Mouse (Mus musculus): Measurements from ENCODE around the gene Unc5c. TPM values are rescaled to one million over a fixed set of nuclear protein-coding genes. Genes with fewer than 3 reads are reported as not detected.

Gene Unc5c
- total RNA-seq (2021), result 1 to 10 TPM; 3.3 to 3.9 TPM
- long read RNA-seq, experiment 1, result 0 reads
- long read RNA-seq, experiment 2, result 0 reads

- DNase-seq, result peak; percentile 73 to 75
Observed at GRCm38 (mm10) chr3:141465104-141465705, at the start of gene Unc5c. Unc5c (plus strand) TSS chr3:141465216.

- DNase-seq, result peak in 1 of 2 experiments; percentile 23
Observed at GRCm38 (mm10) chr3:141457475-141457874, 7.5 kb upstream of the Unc5c start.

GRCm38 (mm10) chr3:141462482-141462881 is 2.5 kb upstream of the Unc5c start:
- DNase-seq, result no peak

- DNase-seq, result peak; percentile 62 to 67
Observed at GRCm38 (mm10) chr3:141464691-141465103, 319 bp upstream of the Unc5c start.

- DNase-seq, result peak; percentile 5 to 20
Observed at GRCm38 (mm10) chr3:141466061-141466460, 1.0 kb downstream of the Unc5c start.

- no peak for DNase-seq
Observed at GRCm38 (mm10) chr3:141466727-141467335, 1.8 kb downstream of the Unc5c start.

GRCm38 (mm10) chr3:141469338-141469737 is 4.3 kb downstream of the Unc5c start:
- DNase-seq, result peak in 1 of 2 experiments; percentile 16

- DNase-seq, result no peak
Observed at GRCm38 (mm10) chr3:141473205-141473604, 8.2 kb downstream of the Unc5c start.

- no peak for DNase-seq
Observed at GRCm38 (mm10) chr3:141475389-141475788, 10.4 kb downstream of the Unc5c start.

- DNase-seq, result no peak
Observed at GRCm38 (mm10) chr3:141475919-141476318, 10.9 kb downstream of the Unc5c start.

- DNase-seq, result no peak
Observed at GRCm38 (mm10) chr3:141476670-141477069, 11.7 kb downstream of the Unc5c start.

- no peak for DNase-seq
Observed at GRCm38 (mm10) chr3:141482465-141482864, 17.4 kb downstream of the Unc5c start.

- no peak for DNase-seq
Observed at GRCm38 (mm10) chr3:141483665-141484431, 18.8 kb downstream of the Unc5c start.

- DNase-seq, result no peak
Observed at GRCm38 (mm10) chr3:141485218-141485617, 20.2 kb downstream of the Unc5c start.

- no peak for DNase-seq
Observed at GRCm38 (mm10) chr3:141490647-141491046, 25.6 kb downstream of the Unc5c start.

GRCm38 (mm10) chr3:141491272-141491950 is 26.4 kb downstream of the Unc5c start:
- DNase-seq, result peak; percentile 9 to 10

- DNase-seq, result peak; percentile 31 to 45
Observed at GRCm38 (mm10) chr3:141491951-141492310, 26.9 kb downstream of the Unc5c start.

GRCm38 (mm10) chr3:141493000-141493399 is 28.0 kb downstream of the Unc5c start:
- no peak for DNase-seq

GRCm38 (mm10) chr3:141498348-141499056 is 33.5 kb downstream of the Unc5c start:
- no peak for DNase-seq

- no peak for DNase-seq
Observed at GRCm38 (mm10) chr3:141501845-141502505, 37.0 kb downstream of the Unc5c start.

GRCm38 (mm10) chr3:141503331-141503730 is 38.3 kb downstream of the Unc5c start:
- DNase-seq, result no peak

Measured in adrenal gland, postnatal 36 days (tissue).